ENCODE assay signal across 15 mouse cellular contexts in the genomic region with DNA sequence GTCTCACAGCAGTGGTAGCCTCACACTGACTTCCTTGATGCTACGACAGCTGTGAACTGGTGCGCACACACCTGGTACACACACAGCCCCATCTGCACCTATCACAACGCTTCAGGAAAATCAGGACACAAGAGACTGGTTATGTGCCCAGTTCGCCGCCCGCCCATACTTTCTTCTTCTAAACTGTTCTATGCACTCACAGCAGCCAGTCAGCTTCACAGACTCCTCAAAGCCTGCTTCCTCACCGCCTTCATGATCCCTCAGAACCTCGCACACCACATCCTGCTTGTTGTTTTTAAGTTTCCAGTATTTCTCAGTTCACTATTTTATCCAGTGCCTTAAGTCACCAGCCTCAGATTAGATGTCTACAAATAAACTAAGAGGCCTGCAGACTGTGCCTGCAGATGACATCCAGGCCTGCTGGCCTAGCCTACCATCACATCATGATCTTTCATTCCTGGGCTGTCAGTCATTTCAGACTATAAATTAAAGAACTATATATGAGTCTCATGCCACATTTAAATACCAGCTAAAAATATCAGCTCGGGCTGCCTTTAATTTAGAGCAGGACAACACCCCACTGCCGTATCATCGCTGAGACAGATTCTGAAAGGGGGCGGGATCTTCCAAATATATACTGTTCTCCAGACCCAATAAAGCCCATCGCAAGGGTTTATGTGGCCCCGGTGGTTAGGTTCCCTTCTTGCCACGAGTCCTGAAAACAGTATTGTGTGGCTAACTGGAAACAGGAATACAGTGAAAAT. TPM values are rescaled to one million over a fixed set of nuclear protein-coding genes. Genes with fewer than 3 reads are reported as not detected.
A peak's percentile ranks its signal among the peaks of the same experiment; 100 is the strongest.
DNase-seq lines count a peak whose midpoint lies in the region; ATAC-seq and TF ChIP-seq lines count a peak whose summit lies in the region.
"Had no signal": no experiment of that assay in that cellular context is flagged by ENCODE, and none has a peak within 500 bp of the region (broad histone marks: within the 10 kb centered on the region; RNA-seq: fewer than 3 reads in every experiment).

No protein-coding gene starts in this region.

- in situ Hi-C loops in CH12.LX (cut with MboI; ENCODE audit: low pct_ligation_motif_present, low pct_unique_long_range_greater_than_20kb, low sequenced_read_pairs), result no loop called here

- dilution Hi-C loops in CH12.LX (cut with MboI; ENCODE audit: extremely low pct_ligation_motif_present, extremely low pct_unique_long_range_greater_than_20kb, low sequenced_read_pairs), result no loop called here

- H3K27ac ChIP-seq in left cerebral cortex, adult 2 months, result peak overlapping the region; percentile 64
- no peak overlapping the region for H3K27ac ChIP-seq in CH12.LX (ENCODE audit: insufficient read depth, low read depth)
- H3K27ac ChIP-seq: hindbrain, embryonic 14.5 days; liver, embryonic 13.5 days; midbrain, embryonic 15.5 days had no signal

- intact Hi-C loops in left cerebral cortex, adult 2 months (cut with DNase I), result loop anchor here (5.0 kb wide), 1 partner anchor 53 kb away; no protein-coding TSS in a partner anchor
- intact Hi-C loops in left cerebral cortex, postnatal 10 days (cut with DNase I), result no loop called here

- peak in 1 of 2 experiments; percentile 32 for DNase-seq in left cerebral cortex, adult 2 months (ENCODE audit: extremely low spot score in 1 of 2, low spot score in 2 of 2)
- DNase-seq in left cerebral cortex, postnatal 10 days (ENCODE audit: extremely low spot score in 1 of 2, low spot score in 2 of 2), result no peak
- no peak for DNase-seq in CH12.LX (ENCODE audit: extremely low read depth)
- DNase-seq in thymus, postnatal 0 days (ENCODE audit: low spot score), result peak; percentile 35
- DNase-seq in cerebellum, adult 9-10 months, result no peak
- DNase-seq in embryo, embryonic 10.5 days (ENCODE audit: low spot score), result no peak
- DNase-seq: adrenal gland, postnatal 14 days; cerebellum, adult 9-11 months; heart, adult 18-20 months; kidney, adult 8-10 months; kidney, postnatal 36 days; liver, embryonic 13.5 days had no signal

- H3K4me3 ChIP-seq in left cerebral cortex, adult 2 months, result no peak overlapping the region
- H3K4me3 ChIP-seq in CH12.LX (replicated peaks in 1 of 3; ENCODE audit: low read depth in 2 of 3, low read length in 2 of 3, poor library complexity in 1 of 3), result no peak overlapping the region
- H3K4me3 ChIP-seq: liver, embryonic 13.5 days; midbrain, embryonic 15.5 days had no signal

- H3K27me3 ChIP-seq in CH12.LX (replicated peaks), result no peaks in the 10 kb centered on the region
- H3K27me3 ChIP-seq: liver, embryonic 13.5 days; midbrain, embryonic 15.5 days had no signal

- TF ChIP-seq RAD21 in CH12.LX (IDR thresholded peaks at IDR 0.05; ENCODE audit: low read depth, low read length), result no peak

- H3K4me2 ChIP-seq in CH12.LX (ENCODE audit: insufficient read depth, low read depth, poor library complexity, severe bottlenecking), result peak overlapping the region; percentile 54; the same call in 1 of the 2 replicates
- H3K4me2 ChIP-seq: hindbrain, embryonic 14.5 days; liver, embryonic 13.5 days; midbrain, embryonic 15.5 days had no signal

- H3K9me3 ChIP-seq in CH12.LX (replicated peaks; ENCODE audit: low read length), result no peaks in the 10 kb centered on the region
- H3K9me3 ChIP-seq: liver, embryonic 13.5 days; midbrain, embryonic 15.5 days had no signal

- no peak for TF ChIP-seq POLR2A in CH12.LX (IDR thresholded peaks at IDR 0.05; ENCODE audit: low read depth, low read length)

- ATAC-seq in common myeloid progenitor, adult 5-6 weeks (replicated peaks; ENCODE audit: low read depth, poor library complexity, severe bottlenecking), result peak; percentile 33; the same call in 1 of the 2 replicates
- ATAC-seq: midbrain, embryonic 15.5 days had no signal

- H3K9ac ChIP-seq in CH12.LX (ENCODE audit: insufficient read depth, low read depth), result no peak overlapping the region
- H3K9ac ChIP-seq: hindbrain, embryonic 14.5 days; liver, embryonic 13.5 days; midbrain, embryonic 15.5 days had no signal

- no peak for TF ChIP-seq CTCF in left cerebral cortex, adult 2 months (IDR thresholded peaks at IDR 0.05)
- TF ChIP-seq CTCF in CH12.LX (conservative IDR thresholded peaks at IDR 0.05 in 1 of 2, IDR thresholded peaks at IDR 0.05 in 1 of 2; ENCODE audit: low read depth in 2 of 2, low read length in 2 of 2), result no peak

- H3K4me1 ChIP-seq in CH12.LX (ENCODE audit: control insufficient read depth in 1 of 2, insufficient read depth in 2 of 2), result peaks cover 3 to 22% of the 10 kb centered on the region in 2 experiments

- no peaks in the 10 kb centered on the region for H3K36me3 ChIP-seq in CH12.LX (replicated peaks in 1 of 2; ENCODE audit: control insufficient read depth in 1 of 2, insufficient read depth in 1 of 2, low read length in 1 of 2)
- H3K36me3 ChIP-seq: liver, embryonic 13.5 days; midbrain, embryonic 15.5 days had no signal

- no peak for TF ChIP-seq EP300 in CH12.LX (IDR thresholded peaks at IDR 0.05; ENCODE audit: low read length)

- H3K79me2 ChIP-seq in CH12.LX (replicated peaks; ENCODE audit: control insufficient read depth, extremely low read depth, insufficient read depth, poor library complexity, severe bottlenecking), result no peaks in the 10 kb centered on the region

TF ChIP-seq in CH12.LX, 34 proteins besides CTCF, POLR2A, EP300 and RAD21:
- TF ChIP-seq ELF1 (IDR thresholded peaks at IDR 0.05; ENCODE audit: low read depth, low read length) (no peak), PAX5 (IDR thresholded peaks at IDR 0.05; ENCODE audit: low read length) (no peak), MXI1 (IDR thresholded peaks at IDR 0.05; ENCODE audit: low read depth, low read length) (no peak), JUND (conservative IDR thresholded peaks at IDR 0.05; ENCODE audit: low read depth, low read length) (no peak), USF1 (IDR thresholded peaks at IDR 0.05; ENCODE audit: low read depth, low read length) (no peak), ZC3H11A (IDR thresholded peaks at IDR 0.05; ENCODE audit: low read depth, low read length) (no peak), MEF2A (IDR thresholded peaks at IDR 0.05; ENCODE audit: borderline replicate concordance, low read depth, low read length) (no peak), E2F4 (IDR thresholded peaks at IDR 0.05; ENCODE audit: insufficient replicate concordance, low read depth, low read length) (no peak), SMC3 (IDR thresholded peaks at IDR 0.05; ENCODE audit: low read depth, low read length) (no peak)

RNA-seq across cellular contexts. Expression of gene Myo1b, which starts 40.2 kb away (rescaled TPM):
- 10 to 100 TPM; 35.6 to 37.0 TPM for total RNA-seq in left cerebral cortex, adult 2 months (2021)
- 10 to 100 TPM; 51.4 to 53.3 TPM for total RNA-seq in left cerebral cortex, postnatal 10 days (2021)
- total RNA-seq in CH12.LX (2012; rRNA removed) (not detected in 2 replicates), CH12.LX (2014; rRNA removed) (0.07 and 0.47 TPM in 2 replicates)
- 0.07 TPM in 1 of 2 replicates, not detected in the other for polyA plus RNA-seq in CH12.LX (2012; ENCODE audit: insufficient read length, low read depth)
- total RNA-seq in common myeloid progenitor, adult 5-6 weeks (2017), result 0.87 and 0.92 TPM in 2 replicates
- polyA plus RNA-seq in thymus, postnatal 0 days (2015; fragmentation: Nextera tagmentation; extraction: Ambion mirVana), result 20.0 and 22.1 TPM in 2 replicates

Comparison
In these comparisons a context has a peak if more than half of its experiments do, and no peak if none do; other contexts are left out.
1. RNA of gene Myo1b, which starts 40.2 kb away (total RNA-seq): 51.4 to 53.3 TPM in left cerebral cortex, postnatal 10 days and 35.6 to 37.0 TPM in left cerebral cortex, adult 2 months; 0.87 to 0.92 TPM in common myeloid progenitor, adult 5-6 weeks and 0.07 to 0.47 TPM in CH12.LX; every median in the first group is over 10 times any median in the second.